Mouse (Mus musculus): ENCODE results near the gene Trex2.
A peak's percentile ranks its signal among the peaks of the same experiment; 100 is the strongest.
"Not testable (repeated sequence)": the region's sequence is repeated elsewhere in the genome, so short reads cannot be mapped to it uniquely, and the experiment has no call there.

The Trex2 gene

DNA sequence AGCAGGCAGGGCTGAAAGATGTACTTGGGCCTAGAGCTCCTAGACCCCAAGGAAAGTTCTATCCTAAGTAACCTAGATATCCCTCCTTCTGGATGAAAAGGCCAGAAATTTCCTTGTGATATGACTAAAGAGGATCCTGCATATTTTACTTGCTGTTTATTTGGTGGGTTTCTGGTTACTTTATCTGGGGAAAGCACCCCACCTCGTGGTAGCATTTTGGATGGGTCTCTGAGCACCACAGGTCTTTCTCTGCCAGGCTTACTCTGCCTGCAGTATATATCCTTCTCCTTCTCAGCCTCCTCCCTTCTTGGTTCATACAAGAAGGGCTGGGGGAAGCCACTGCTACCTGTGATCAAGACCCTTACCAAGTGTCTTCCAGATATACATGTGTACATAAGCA lies 22.4 kb downstream of the Trex2 start:
- no peak for DNase-seq

DNA sequence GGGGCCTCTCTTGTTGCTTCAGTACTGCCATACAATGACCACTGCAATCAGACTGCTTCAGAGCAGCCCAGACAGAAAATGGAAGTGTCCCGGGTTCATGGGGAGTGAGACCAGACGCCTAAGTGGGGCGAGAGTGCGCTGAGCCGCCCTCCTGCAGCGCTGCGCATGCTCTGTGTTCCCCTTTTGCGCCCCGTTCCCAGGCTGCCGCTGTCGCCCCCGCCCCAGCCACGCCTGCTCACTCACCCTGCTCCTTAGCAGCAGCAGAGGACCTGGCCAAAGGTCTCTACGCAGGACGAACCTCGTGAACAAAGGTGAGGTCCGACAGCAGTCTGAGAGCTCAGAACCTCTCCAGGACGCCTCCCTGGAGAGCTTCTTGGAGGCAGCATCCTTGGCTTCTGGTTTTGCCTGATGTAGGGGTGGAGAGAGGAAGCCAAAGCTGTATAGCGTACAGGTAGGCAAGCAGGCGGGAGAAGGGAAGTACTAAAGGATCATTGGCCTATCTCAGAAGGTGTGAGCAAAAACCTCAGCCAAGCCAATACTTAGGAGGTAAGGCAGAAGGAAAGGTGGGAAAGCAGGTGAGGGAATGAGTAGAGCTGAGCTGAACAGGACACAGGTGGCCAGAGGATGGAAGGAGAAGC lies 24.1 kb downstream of the Trex2 start, which contains the start of gene Zfp92:
Zfp92 (plus strand) TSS at position 217 of the 638 bp plus-strand sequence.
- peak; percentile 14 for DNase-seq

- no peak for DNase-seq
Observed at GRCm38 (mm10) chrX:73401616-73402015, 33.5 kb downstream of the Trex2 start.

DNA sequence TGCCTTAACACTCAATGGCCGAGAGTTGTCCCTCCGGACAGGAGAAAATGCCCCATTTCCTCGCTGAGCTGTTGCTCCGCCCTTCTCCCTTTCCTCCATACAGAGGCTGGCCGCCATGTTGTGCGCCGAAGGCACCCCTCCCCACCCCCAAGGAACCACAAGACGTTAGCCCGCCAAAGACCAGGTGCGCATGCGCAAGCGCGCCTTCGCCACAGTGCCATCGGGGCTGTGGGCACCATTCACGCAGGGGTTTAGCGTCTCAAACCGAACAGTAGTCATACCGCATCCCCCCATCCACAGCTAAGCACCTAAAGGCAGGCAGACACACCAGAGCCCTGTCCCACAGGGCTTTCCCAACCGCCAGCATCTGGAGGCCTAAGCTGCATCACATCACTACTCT lies 34.2 kb downstream of the Trex2 start:
- no peak for DNase-seq

DNA sequence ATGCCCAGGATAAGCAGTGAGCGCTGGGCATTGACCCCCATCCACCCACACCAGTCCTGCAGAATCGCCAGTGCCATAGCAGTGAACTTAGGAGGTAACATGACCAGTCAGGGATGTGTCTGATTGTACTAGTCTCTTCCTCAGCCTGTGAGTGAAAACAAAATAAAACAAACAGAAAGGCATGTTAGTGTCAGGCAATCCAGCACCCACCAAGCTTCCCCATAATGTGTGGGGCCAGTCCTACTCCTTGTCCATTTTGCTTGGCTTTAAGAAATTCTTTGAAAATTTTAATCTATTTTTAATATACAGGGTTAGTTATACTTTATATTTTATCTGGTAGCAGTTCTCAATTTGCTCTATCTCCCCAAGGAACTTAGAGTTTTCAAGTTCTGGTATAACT lies 36.5 kb downstream of the Trex2 start, which contains the start of gene Gm18336:
Gm18336 (minus strand) TSS at position 101 of the 400 bp plus-strand sequence.
- DNase-seq, result not testable (repeated sequence)

- no peak for DNase-seq
Observed at GRCm38 (mm10) chrX:73396446-73396845, 38.7 kb downstream of the Trex2 start.

- no peak for DNase-seq
Observed at GRCm38 (mm10) chrX:73391481-73391880, 43.7 kb downstream of the Trex2 start.

- no peak for DNase-seq
Observed at GRCm38 (mm10) chrX:73384924-73385323, 50.2 kb downstream of the Trex2 start.

GRCm38 (mm10) chrX:73384419-73384818 lies 50.7 kb downstream of the Trex2 start:
- DNase-seq, result no peak

All from kidney, postnatal 10 days (tissue).